Mouse (Mus musculus) liver, postnatal 0 days (tissue): ENCODE results near the gene Krtap19-5.

Source experiments
- CTCF ChIP-seq: sonication (generic); IDR thresholded peaks from 2 replicates; pipeline ENCODE4 v1.5.1; 2016; ENCODE audit warnings: antibody characterized with exemption, low read depth
- EP300 ChIP-seq: IDR thresholded peaks from 2 replicates; pipeline ENCODE4 v1.6.1; 2016; ENCODE audit warnings: antibody characterized with exemption, low read depth, mild to moderate bottlenecking

- TF ChIP-seq CTCF (no peak), EP300 (no peak)
Observed at GRCm38 (mm10) chr16:88869311-88869710, 26.9 kb downstream of the Krtap19-5 start, which contains the start of gene Krtap19-1.
